Mouse (Mus musculus): ENCODE results near the gene Olfr944.

The Olfr944 gene

DNA sequence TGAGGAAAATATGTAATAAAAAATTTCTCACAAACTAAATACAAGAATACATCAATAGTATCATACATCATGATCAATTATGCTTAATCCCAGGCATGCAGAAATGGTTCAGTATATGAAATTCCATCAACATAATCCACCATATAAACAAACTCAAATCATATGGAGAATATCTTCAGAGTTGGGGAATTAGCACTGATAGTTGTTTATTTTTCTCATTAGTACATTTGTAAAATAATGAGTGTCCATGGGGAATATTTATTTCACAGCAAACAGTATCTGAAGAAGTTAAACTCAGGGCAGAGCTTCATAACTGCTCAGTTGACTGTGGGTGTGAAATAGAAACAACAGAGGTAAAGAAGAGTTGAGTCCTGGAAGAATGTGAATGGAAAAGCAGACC is at the start of gene Olfr944:
Gene Olfr944, plus strand, starts transcription at position 301 of the 400 bp plus-strand sequence.
- in situ Hi-C loops (cut with MboI, MseI), result no loop called here

DNA sequence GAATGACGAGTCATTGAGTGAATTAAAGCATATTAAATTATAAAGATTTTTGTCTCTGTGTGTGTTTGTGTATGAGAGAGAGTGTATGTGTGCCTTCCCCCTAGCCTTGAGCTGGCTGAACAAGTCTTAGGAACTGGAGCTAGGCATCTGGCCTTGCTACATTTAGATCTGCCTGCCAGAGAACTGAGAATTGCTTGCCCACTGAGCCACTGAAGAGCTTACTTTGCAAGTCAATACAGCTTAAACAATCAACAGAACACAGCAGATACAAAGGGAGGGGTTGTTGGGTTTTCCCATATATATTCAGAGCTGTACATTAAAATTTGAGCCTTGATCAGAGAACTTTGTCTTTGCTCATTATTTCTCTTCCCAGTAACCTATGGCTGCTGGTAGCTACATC is 49.3 kb upstream of the Olfr944 start:
- in situ Hi-C loops (cut with MboI, MseI), result no loop called here

DNA sequence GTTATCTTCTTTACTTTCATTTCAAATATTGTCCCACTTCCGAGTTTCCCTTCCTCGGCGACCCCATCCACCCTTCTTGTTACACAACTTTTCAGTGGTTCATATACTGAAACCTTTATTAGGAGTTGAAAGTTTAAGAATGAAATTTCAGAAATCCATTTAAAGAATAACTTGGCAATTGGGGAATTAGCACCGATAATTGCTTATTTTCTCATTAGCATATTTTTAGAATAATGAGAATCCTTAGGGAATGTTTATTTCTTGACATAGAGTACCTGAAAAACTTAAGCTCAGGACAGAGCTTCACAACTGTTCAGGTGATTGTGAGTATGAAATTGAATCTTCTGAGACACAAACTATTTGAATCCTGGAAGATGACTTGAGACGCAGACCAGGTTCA is 35.7 kb upstream of the Olfr944 start, which contains the start of gene Olfr943:
Gene Olfr943, plus strand, starts transcription at position 301 of the 400 bp plus-strand sequence.
- in situ Hi-C loops (cut with MboI, MseI), result no loop called here

DNA sequence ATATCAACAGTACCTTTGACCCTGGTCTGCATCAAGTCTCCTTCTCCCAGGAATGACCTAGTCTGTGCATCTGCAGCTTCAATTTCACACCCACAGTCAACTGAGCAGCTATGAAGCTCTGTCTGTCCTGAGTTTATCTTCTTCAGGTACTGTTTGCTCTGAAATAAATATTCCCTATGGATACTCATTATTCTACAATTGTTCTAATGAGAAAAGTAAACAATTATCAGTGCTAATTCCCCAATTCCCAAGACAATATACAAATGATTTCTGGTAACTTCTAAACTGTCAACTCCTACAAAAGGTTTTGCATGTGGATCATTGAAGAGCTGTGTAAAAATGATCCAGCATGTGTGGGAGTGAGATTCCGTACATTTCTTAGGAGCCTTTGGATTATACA is 48.2 kb downstream of the Olfr944 start, which contains the start of gene Olfr1537:
Gene Olfr1537, minus strand, starts transcription at position 101 of the 400 bp plus-strand sequence.
- in situ Hi-C loops (cut with MboI, MseI), result no loop called here
